Mouse (Mus musculus): ENCODE results near the gene Trim28.

- TF ChIP-seq CTCF (IDR thresholded peaks at IDR 0.05; ENCODE audit: extremely low read depth, insufficient read length, insufficient replicate concordance, low read depth, low read length), result no peak
- no peak for TF ChIP-seq POLR2A (IDR thresholded peaks at IDR 0.05; ENCODE audit: low read depth, low read length)
These were observed 11.3 kb downstream of the Trim28 start, which contains the start of gene Zbtb45 for GRCm38 (mm10) chr7:13010005-13010908.

Data from small intestine, adult 2 months (tissue).